Mouse (Mus musculus) testis, postnatal 10 days (tissue): Measurements from ENCODE around the gene Elmo1.

Experiments
- DNase-seq: peaks from one replicate; pipeline ENCODE4 v3.0.0; 2021; ENCODE audit warnings: low spot score

Gene Elmo1

DNA sequence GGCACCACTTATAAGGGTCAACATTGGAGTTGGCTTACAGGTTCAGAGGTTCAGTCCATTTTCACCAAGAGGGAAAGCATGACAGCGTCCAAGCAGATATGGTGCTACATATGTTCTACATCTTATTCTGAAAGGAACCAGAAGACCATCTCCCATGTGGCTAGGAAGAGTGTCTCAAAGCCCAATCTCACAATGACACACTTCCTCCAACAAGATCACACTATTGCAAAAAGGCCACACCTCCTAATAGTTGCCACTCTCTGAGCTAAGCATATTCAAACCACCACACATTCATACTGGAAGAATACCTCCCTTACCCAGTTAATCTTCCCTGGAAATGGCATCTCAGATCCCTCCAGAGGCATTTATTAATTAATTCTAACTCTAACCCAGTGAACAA lies 66.7 kb downstream of the Elmo1 start:
- DNase-seq, result no peak

DNA sequence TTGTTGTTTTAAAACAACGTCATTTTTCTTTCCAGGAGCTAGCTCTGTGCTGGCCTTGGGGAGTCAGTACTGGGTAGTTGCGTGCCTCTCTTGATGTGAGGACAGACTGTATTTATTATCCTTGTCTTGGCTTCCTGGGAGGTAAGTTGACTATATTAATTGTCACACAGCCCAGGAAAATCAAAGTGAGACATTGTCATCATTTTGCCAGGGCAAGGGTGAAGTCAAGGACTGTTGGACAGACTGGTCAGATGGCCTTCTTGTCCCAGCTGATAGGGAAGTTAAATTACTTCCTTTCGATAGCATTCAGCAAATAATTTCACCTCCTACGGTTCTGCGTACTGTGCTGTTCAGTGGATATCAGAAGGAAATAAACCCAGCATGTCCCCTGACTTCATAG lies 67.1 kb downstream of the Elmo1 start:
- no peak for DNase-seq

DNA sequence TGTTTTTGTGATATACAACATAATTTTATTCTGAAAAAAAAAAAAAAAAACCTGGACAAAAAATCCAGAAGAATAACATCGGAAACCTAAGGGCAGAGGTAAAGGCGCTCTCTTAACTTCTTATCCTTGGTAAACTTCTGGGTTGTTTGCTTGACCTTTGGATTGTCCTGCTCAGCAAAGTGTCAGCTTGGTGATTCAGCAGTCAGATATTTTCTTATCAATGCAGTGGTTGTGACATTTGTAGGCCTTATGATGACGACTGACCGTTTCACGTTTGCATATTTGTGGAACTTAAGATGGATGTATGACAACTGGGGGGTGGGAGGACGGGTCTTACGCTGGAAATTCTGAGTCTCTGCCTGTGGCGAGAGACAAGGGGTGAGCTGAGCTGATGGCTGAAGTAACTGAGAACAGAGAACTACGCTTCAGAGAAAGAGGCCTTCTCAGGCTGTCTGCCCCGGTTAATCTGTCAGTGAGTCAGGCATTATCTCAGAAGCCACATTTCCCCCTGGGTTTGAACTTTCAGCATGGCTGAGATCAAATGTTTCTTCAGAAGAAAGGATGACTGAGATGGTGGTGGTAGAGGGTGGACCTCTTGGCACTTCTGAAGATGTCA lies 73.1 kb downstream of the Elmo1 start:
- DNase-seq, result no peak

DNA sequence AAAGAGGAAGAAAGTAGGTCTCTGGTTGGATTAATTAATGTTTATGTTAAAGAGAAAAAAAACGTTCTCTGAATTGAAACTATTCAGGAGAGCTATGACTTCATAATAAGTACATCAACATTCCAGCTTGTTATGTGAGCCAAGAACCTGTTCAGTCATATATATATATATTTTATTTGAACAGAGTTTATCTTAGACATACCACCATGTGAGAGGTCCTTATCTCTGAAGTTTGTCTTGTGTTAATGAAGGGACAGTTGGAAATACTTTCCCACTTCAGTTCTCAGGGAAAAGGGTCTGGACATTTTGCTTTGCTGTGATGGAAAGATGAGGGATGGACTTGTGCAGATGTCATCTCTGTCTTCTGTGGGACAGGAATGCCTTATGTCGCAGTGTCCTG lies 74.4 kb downstream of the Elmo1 start:
- DNase-seq, result no peak

DNA sequence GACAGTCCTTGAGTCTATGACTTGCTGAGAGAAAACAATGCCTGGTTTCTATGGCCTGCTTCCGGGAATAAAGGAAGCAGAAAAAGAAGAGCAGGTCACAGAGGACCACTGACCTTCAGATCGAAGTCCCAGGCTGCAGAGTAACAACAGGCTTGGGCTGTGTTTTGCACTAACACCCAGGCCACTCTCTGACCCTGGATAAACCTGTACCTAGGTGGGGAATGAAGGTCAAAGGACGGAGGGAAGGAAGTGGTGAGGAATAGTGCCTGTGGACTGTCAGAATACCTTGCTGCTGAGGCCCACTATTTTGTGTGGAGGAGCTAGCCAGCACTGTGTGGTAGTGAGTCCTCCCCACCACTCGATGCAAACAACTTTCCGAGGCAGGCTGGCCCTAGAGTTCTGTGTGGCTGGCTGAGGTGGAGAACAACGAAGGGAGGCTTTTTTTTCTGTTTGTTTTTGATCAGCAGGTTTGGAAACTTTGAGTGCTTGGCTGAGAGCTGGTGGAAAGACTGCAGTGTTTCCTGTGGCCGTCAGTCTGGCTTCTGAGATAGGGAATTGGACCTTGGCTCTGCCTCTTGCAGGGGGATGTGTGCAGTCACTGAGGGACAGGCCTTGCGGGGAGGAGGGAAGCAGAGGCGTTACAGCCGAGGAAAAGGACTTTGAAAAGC lies 83.7 kb downstream of the Elmo1 start:
- DNase-seq, result no peak

DNA sequence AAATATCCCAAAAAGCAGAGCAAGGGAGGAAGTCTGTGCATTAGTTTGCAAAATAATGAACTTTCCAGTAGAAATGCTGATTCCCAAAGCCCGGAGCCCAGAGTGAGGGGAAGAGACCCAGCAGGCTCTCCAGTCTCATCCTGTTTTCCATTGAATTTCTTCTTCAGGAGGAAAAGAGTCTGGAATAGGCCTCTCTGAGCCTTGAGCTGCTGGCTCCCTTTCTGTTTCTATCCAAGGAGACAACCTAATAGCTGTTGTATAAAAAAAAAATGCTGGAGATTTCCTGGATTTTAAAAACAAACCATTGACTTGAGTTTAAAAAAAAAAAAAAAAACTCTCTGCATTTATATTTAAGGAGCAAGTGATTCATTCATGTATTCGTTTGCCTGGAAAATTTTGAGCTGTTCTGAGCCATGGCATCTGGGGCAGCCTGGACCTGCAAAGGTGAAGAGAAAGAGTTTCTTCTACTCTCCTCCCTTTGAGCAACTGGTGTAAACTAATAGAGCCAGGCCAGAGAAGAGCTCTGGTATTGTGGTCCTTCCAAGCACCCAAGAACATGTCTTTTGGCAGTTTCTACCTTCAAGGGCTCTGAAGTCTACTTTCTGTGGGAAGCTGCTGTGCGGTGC lies 84.4 kb downstream of the Elmo1 start:
- DNase-seq, result no peak

DNA sequence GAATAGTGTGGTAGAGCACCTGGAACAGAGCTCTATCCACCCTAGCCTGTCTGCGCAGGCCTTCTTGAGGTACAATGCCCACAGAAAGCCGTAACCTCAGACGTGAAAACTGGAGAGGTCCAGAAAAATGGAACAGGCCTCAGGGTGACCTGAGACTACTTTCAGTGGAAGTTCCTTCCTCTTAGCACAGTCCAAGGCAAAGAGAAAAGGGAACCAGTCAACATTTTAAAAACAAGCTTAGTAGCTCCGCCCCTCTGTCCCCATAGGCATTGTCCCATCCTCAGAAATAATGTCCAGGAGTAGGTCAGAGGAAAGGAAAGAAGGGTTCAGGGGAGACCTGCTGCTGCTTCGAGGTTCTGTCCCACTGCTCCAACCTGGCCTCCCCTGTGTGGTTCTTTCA lies 90.3 kb downstream of the Elmo1 start:
- no peak for DNase-seq

DNA sequence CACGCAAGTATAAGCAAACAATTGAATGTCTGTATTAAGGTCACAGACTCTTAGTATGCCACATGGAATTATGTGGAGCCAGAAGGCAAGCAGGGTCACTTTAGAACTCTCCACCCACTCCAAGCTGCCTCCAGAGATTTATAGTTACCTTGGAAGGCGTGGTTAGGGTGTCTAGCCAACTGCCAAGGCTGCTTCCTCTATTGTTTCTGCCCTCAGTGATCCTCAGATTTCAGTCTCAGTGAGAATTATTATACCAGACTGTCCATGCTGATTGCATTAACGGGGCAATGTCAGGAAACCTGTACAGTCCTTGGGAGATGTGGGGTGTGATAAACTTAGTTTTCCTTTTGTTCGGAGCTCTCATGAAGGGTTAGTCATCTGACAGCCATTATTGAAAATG lies 90.9 kb downstream of the Elmo1 start:
- DNase-seq, result no peak

DNA sequence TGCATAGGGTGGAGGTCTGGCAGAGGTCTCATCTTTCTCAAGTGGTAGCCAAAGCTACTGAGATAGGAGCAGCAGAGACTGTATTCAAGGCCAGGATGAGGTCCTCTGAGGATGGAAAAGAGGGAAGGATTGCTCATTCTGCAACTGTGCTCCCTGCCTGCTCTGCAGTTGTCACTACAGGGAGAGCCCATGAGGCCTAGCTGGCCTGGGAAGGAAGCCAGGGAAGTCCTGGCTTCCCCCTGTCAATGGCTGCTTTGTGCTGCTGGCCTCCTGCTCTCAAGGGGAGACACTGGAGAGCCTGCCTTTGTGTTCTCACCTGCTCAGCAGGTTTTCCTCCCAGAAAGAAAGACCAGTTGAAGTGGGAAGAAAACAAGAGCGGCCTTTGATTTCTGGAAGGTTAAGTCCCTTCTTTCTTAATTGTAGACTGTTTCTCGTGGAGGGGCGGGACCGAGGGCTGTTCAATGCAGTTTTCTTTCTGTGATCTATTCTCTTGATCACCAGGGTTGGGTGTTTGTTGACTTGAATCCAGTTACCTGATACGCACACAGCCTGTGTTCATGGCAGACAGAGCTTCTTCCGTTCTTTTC lies 91.9 kb downstream of the Elmo1 start:
- no peak for DNase-seq

DNA sequence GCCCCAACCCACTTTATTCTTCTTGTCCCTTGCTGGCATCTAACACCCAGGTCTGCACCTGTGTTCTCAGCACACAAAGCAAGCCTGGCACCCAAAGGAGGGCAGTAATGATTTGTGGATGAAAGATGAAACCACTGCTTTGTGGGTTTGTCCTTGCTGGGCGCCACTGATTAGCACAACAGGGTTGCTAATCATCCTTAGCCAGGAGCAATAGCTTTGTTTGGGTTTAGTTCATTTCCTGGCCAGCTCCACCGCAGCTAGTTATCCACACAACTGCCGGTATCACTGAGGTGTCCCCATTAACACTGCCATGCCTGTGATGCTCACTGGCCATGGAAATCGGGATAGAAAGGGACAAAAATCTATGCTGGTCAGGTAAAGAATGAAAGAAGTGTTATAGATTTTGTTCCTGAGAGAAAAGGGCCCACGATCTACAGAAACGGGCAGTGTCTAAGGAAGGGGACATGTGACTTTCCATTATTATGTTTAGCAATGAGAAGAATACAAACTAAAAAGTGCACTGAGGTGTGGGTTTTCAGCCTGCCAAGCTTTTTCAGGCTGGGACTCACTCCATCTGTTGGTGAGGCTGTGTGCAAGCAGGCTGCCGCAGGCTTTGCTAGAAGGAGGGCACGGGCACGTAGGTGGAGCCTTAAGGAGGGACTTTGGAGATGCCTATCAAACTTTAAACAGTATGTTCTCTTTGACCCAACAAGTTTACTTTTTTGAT lies 93.3 kb downstream of the Elmo1 start:
- DNase-seq, result no peak

DNA sequence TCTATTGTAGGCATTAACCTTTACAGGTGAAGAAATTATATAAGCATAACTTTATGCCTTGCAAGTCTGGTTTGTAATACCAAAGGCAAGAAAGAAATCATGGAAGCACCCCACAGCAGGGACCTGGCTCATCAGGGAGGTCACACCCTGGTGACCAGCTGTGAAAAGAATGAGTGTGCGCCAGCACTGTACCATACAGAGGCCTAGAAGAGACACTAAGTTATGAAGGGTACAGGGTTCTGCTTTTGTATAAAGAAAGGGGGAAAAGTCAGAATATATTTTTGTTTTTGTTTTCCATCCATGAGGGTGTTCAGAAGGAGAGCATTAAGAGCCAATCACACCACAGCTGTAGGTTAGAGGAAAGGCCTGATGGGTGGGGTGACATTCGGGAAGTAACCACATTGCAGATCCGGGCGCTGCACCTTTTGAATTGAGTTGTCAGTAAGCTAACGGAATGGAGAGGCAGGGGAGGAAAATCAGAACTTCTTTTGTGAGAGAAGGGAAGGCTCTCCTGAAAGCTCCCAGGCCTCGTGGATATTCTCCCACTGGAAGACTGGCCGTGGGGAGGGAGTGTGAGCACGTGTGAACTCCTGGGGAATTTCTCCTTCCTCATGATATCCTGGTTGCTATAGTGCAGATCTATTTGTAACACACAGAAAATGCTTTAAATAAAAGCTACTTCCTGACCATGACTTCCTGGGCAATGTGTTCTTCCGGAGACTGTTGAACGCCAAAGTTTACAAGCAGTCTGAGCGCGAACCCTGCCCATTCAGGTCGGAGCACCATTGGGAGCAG lies 94.0 kb downstream of the Elmo1 start:
- DNase-seq, result no peak

DNA sequence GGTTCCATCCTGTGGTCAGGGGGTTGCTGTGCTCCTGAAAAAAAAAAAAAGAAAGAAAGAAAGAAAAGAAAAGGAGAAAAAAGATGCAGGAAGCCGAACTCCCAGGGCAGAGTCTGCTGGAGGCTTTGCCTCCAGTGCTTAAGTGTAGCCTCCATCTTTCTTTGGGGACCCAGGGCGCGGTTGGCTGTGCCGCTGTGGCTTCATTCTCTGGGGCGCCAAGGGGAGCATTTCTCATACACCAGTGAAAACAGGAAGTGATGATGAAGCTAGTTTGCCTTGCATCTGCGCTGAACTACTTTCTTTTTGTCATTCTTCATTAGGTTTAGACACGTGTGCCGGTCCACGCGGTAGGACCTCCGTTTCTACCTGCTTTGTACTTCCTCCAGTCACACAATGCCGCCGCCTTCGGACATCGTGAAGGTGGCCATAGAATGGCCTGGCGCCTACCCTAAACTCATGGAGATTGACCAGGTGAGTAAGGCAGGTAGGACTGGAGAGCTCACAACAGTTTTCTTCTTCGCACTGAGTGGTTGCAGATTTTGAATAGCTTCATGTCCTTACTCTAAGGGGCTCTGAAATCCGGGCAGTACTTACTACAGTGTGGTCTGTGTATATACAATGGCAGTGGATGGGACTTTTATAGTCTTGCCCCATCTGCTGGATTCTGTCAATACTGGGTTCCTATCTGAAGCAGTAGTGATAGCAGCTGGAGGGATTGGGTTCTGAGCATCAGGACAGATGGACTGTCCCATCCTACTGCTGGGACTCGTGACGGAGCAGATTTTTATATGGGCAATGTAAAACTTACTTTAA lies 94.8 kb downstream of the Elmo1 start:
- DNase-seq, result no peak

DNA sequence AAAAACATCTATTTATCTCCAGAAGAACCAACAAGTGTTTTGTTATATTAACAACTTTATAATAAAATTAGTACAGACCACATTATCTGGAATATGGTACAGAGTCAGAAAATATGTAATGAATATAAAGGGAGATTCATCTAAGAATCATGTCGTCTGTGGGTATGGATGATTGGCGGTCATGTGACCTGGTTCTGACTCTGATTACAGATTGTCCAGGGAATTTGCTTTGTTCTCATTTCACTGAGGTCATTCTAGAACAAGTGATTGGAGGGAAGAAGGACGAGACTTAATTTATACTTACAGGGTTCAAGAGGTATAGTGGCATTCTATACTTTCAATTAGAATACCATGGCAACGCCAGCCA lies 95.4 kb downstream of the Elmo1 start:
- DNase-seq, result no peak

DNA sequence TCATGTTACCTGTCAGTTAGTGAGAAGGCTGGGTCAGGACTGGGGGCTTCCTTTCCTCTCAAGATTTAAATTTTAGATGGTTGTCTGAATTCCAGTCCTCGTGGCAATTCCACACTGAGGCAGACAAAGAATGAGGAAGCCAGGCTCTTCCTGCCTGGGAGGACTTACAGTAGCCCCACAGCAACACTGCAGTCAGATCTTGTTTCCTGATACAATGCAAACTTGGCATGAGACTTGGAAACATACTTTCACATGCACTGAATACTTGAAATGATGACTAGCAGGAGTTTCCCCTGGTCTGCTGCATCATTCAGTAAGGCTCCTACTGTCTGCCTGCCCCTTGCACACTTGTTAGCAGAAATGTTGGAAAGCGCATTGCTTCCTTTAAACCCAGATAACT lies 97.3 kb downstream of the Elmo1 start:
- DNase-seq, result no peak

DNA sequence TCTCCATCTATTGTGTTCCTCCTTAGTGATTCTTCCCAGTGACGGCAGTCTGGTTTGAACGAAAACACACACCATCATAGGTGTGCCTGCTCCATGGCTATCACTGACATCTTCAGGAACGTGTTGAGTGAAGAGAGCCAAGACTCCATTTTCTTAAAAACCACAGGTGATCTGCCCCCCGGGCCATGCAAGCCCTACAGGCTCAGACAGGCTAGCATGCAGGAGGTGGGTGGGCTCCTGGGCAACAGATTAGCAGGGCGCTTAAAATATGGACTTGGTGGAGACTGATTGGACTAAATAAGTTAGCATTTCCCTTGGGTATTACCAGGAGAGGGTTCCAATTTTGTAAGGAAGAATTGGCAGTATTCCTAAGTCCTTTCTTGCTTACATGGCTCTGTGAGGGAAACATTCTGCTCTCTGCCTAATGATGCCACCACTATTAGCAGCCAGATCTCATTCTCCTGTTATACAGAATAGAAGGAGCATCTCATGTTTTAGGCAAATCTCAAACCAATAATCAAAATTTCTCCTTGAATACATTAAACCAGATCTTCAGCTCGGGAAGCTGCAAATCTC lies 101.7 kb downstream of the Elmo1 start:
- DNase-seq, result no peak

DNA sequence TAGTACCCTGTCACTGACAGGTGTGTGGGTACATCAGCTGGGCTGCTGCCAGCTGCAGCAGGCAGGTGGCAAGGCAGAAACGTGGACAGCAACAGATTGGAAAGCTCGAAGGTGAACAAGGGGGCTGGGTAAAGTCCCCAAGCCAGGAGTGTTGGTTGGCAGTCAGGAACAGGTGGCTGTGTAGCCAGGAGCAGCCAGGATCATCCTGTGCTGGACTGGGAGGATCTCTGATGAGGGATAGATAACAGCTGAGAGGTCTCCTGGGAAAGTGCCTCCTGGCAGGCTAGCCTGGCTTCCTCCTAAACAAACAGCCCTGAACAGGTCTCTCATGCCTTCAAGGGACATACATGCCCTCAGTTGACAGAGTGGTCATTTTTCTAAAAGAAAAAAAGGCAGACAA lies 110.2 kb downstream of the Elmo1 start:
- no peak for DNase-seq

DNA sequence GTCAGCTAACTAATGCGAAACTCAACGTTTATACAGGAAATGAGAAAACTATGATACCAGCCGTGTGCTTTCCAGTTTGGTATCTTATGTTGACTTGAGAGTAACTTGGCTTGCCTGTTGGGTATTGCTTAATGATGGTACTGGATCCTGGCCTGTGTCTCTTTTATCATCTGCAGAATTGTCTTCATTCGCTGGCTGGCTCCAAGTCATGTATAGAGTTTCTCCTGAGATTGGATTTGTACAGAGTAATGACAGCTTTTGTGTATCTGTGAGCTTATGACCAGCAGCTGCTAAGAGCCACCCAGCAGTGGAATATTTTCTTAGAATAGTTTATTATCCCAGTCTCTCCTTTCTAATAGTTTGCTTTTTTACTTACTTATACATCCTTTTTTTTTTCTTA lies 112.2 kb downstream of the Elmo1 start:
- DNase-seq, result no peak

DNA sequence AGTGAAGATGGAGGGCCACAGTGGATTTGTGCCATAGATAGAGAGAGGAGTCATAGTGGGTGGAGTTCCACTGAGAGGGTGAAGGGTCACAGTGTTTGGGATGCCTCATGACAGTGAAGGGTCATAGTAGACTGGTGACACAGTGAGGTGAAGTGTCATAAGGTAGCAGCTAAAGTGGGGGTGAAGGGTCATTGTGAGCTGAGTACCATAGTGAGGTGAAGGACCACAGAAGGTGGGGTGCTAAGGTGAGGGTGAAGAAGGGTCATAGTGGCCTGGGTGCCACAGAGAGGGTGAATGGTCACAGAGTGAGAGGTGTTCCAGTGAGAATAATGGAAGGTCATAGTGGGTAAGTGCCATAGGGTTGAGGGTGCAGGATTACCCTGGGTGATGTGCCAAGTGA lies 113.8 kb downstream of the Elmo1 start:
- no peak for DNase-seq

DNA sequence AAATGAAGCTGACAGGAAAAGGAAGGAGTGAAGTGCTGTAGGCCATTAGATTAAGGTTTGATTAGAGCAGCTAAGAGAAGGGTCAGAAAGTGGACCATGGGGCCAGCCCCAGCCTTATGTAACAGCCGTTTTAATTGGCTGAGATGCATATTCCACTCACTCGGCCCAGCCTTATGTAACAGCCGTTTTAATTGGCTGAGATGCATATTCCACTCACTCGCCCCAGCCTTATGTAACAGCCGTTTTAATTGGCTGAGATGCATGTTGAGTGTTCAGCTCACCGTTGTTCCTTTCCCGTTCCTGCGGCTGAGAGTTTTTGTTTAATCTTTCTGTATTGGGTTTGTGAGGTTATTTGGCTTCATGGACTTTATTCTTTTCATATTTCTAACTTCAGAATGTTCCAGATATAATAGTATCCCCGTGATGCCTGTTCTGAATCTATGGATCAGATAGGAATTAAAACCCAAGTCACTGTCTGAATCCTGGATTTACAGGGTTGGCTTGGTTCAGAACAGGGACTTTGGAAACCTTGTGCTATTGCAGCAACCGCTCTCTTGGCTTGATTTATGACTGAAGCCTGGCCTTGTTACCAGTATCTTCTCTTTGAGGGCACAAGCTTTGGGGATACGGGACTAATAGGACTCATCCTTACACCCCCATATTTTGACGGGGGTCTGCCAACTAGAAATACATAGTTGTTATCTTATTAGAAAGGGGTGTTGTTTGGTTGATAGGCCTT lies 114.8 kb downstream of the Elmo1 start:
- no peak for DNase-seq

DNA sequence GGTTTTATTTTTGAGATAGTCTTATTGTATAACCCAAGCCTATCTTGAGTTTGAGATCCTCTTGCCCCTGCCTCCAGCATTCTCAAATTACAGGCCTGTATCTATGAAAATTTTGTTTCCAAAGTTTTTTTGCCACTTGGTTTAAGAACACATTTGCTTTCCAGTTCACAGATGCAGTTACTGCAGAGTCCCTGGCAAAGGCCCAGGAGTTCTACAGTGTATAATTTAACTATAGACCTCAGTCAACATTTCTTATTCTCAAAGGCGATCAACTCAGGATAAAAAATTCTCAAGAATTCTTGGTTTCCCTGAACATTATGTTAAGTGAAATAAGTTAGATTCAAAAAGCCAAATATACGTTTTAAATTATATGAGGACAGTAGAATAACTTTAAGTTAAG lies 115.3 kb downstream of the Elmo1 start:
- no peak for DNase-seq
